Mouse (Mus musculus) olfactory bulb, adult 2 months (tissue): Measurements from ENCODE around the gene Dock4. TPM values are rescaled to one million over a fixed set of nuclear protein-coding genes. Genes with fewer than 3 reads are reported as not detected.

ENCODE experiments used
- H3K27ac ChIP-seq: fragments of 200-500 bp; 2 replicates; pipeline ENCODE4 v1.5.1; 2012; ENCODE audit warnings: low read depth, low read length; ENCODE audit not compliant: insufficient read depth
- H3K4me1 ChIP-seq: fragments of 200-500 bp; 2 replicates; pipeline ENCODE4 v1.6.1; 2012; ENCODE audit warnings: low read length; ENCODE audit not compliant: control insufficient read depth, insufficient read depth
- H3K4me3 ChIP-seq: fragments of 200-500 bp; 2 replicates; pipeline ENCODE4 v1.5.1; 2012; ENCODE audit warnings: mild to moderate bottlenecking, low read depth, low read length, moderate library complexity; ENCODE audit not compliant: insufficient read depth
- CTCF ChIP-seq: fragments of 200-500 bp; IDR thresholded peaks from 2 replicates; pipeline ENCODE4 v1.5.1; 2012; ENCODE audit warnings: low read depth, mild to moderate bottlenecking, low read length, moderate library complexity; ENCODE audit not compliant: insufficient read depth
- POLR2A ChIP-seq: fragments of 200-500 bp; IDR thresholded peaks from 2 replicates; pipeline ENCODE4 v1.6.1; 2012; ENCODE audit warnings: mild to moderate bottlenecking, low read depth, low read length, moderate library complexity; ENCODE audit not compliant: insufficient read depth
- WGBS: fragments of 180-500 bp; shearing (Covaris S2); methylation state at CpG from one replicate; pipeline ENCODE4 v1.1.7; 2018; 5-methylcytosine and 5-hydroxymethylcytosine counted together
- polyA plus RNA-seq: library from polyadenylated mRNA; stranded (reverse); fragments of >200 nt; gene quantifications from 2 replicates; pipeline ENCODE4 v1.2.4, GENCODE M21; 2012; ENCODE audit warnings: low replicate concordance; ENCODE audit not compliant: missing spikeins, insufficient read depth, insufficient read length

Gene Dock4
- polyA plus RNA-seq, 1 experiment = not detected

GRCm38 (mm10) chr12:40795768-40796167 is 350.0 kb downstream of the Dock4 start:
- WGBS = 87% methylated on average over 2 of the region's 2 CpGs
- H3K4me1 ChIP-seq = no peaks in the 10 kb centered on the region

GRCm38 (mm10) chr12:40796813-40797491 is 351.2 kb downstream of the Dock4 start:
- H3K27ac ChIP-seq = no peak overlapping the region
- no peaks in the 10 kb centered on the region for H3K4me1 ChIP-seq
- H3K4me3 ChIP-seq = no peak overlapping the region
- 83% methylated on average over 14 of the region's 14 CpGs for WGBS
- TF ChIP-seq POLR2A (no peak), CTCF (no peak)

More at GRCm38 (mm10) chr12:40795768-40796167, 350.0 kb downstream of the Dock4 start:
- Histone ChIP-seq H3K4me3 (no peak overlapping the region), H3K27ac (no peak overlapping the region)
- TF ChIP-seq CTCF (no peak), POLR2A (no peak)

- Histone ChIP-seq H3K4me1 (no peaks in the 10 kb centered on the region), H3K27ac (no peak overlapping the region), H3K4me3 (no peak overlapping the region)
- WGBS = 66% methylated on average over 9 of the region's 9 CpGs
- TF ChIP-seq POLR2A = no peak
- TF ChIP-seq CTCF = no peak
Observed at GRCm38 (mm10) chr12:40797561-40798343, 352.0 kb downstream of the Dock4 start.

- H3K4me3 ChIP-seq = no peak overlapping the region
- TF ChIP-seq CTCF (no peak), POLR2A (no peak)
- no peak overlapping the region for H3K27ac ChIP-seq
- WGBS = 86% methylated on average over 5 of the region's 5 CpGs
- H3K4me1 ChIP-seq = no peaks in the 10 kb centered on the region
Observed at GRCm38 (mm10) chr12:40798344-40799017, 352.7 kb downstream of the Dock4 start.

- no peak overlapping the region for H3K27ac ChIP-seq
- H3K4me1 ChIP-seq = no peaks in the 10 kb centered on the region
- no peak overlapping the region for H3K4me3 ChIP-seq
- WGBS = 56% methylated on average over 3 of the region's 3 CpGs
- no peak for TF ChIP-seq CTCF
- no peak for TF ChIP-seq POLR2A
Observed at GRCm38 (mm10) chr12:40801456-40801855, 355.7 kb downstream of the Dock4 start.

- Histone ChIP-seq H3K27ac (no peak overlapping the region), H3K4me1 (no peaks in the 10 kb centered on the region), H3K4me3 (no peak overlapping the region)
- TF ChIP-seq POLR2A (no peak), CTCF (no peak)
- 85% methylated on average over 2 of the region's 2 CpGs for WGBS
Observed at GRCm38 (mm10) chr12:40805257-40805656, 359.5 kb downstream of the Dock4 start.

GRCm38 (mm10) chr12:40807916-40808315 is 362.2 kb downstream of the Dock4 start:
- H3K27ac ChIP-seq = no peak overlapping the region
- no peak overlapping the region for H3K4me3 ChIP-seq
- TF ChIP-seq POLR2A = no peak
- no peak for TF ChIP-seq CTCF
- H3K4me1 ChIP-seq = no peaks in the 10 kb centered on the region
- 97% methylated on average over 1 of the region's 1 CpGs for WGBS

GRCm38 (mm10) chr12:40813474-40813873 is 367.7 kb downstream of the Dock4 start:
- H3K4me1 ChIP-seq = no peaks in the 10 kb centered on the region
- no peak overlapping the region for H3K27ac ChIP-seq
- no peak overlapping the region for H3K4me3 ChIP-seq
- WGBS = 54% methylated on average over 2 of the region's 2 CpGs
- no peak for TF ChIP-seq CTCF
- TF ChIP-seq POLR2A = no peak
